Mouse (Mus musculus) thymus, adult 2 months (tissue): ENCODE data around the gene Psmd3. TPM values are rescaled to one million over a fixed set of nuclear protein-coding genes. Genes with fewer than 3 reads are reported as not detected.
A peak's percentile ranks its signal among the peaks of the same experiment; 100 is the strongest.
"Not testable (repeated sequence)": the region's sequence is repeated elsewhere in the genome, so short reads cannot be mapped to it uniquely, and the experiment has no call there.

Source experiments
- DNase-seq: peaks from one replicate; pipeline ENCODE4 v3.0.0; 2021
- H3K27ac ChIP-seq: fragments of 200-500 bp; 2 replicates; pipeline ENCODE4 v1.5.1; 2012; ENCODE audit warnings: low read length, control low read depth; ENCODE audit not compliant: control insufficient read depth, insufficient read depth
- H3K27me3 ChIP-seq: fragments of 200-500 bp; 2 replicates; pipeline ENCODE4 v1.6.1; 2012; ENCODE audit warnings: mild to moderate bottlenecking, low read length, moderate library complexity, mixed read lengths; ENCODE audit not compliant: control insufficient read depth, insufficient read depth
- H3K36me3 ChIP-seq: fragments of 200-500 bp; 2 replicates; pipeline ENCODE4 v1.6.1; 2012; ENCODE audit warnings: mild to moderate bottlenecking, low read length, moderate library complexity; ENCODE audit not compliant: control insufficient read depth, insufficient read depth
- H3K4me1 ChIP-seq: fragments of 200-500 bp; replicated peaks from 2 replicates; pipeline ENCODE4 v1.6.1; 2012; ENCODE audit warnings: low read length; ENCODE audit not compliant: control insufficient read depth, insufficient read depth
- H3K4me3 ChIP-seq: fragments of 200-500 bp; 2 replicates; pipeline ENCODE4 v1.5.1; 2012; ENCODE audit warnings: mild to moderate bottlenecking, low read length, control low read depth, moderate library complexity; ENCODE audit not compliant: control insufficient read depth, insufficient read depth
- CTCF ChIP-seq: fragments of 200-500 bp; IDR thresholded peaks from 2 replicates; pipeline ENCODE4 v1.5.1; 2012; ENCODE audit warnings: mild to moderate bottlenecking, control low read depth, low read length, moderate library complexity, borderline replicate concordance; ENCODE audit not compliant: control insufficient read depth, poor library complexity, insufficient read depth; ENCODE audit errors: extremely low read depth
- POLR2A ChIP-seq: fragments of 200-500 bp; IDR thresholded peaks from 2 replicates; pipeline ENCODE4 v1.6.1; 2012; ENCODE audit warnings: mild to moderate bottlenecking, low read length, control low read depth, moderate library complexity; ENCODE audit not compliant: control insufficient read depth, poor library complexity, insufficient read depth; ENCODE audit errors: extremely low read depth
- WGBS: fragments of 180-500 bp; shearing (Covaris S2); methylation state at CpG from one replicate; pipeline ENCODE4 v1.1.7; 2018; 5-methylcytosine and 5-hydroxymethylcytosine counted together
- polyA plus RNA-seq: library from polyadenylated mRNA; depleted of rRNA; stranded (reverse); fragments of >200 nt; gene quantifications from 2 replicates; pipeline ENCODE4 v1.2.3, GENCODE M21; 2012

Psmd3 gene
- polyA plus RNA-seq, 1 experiment, result 293 TPM

GRCm38 (mm10) chr11:98729119-98729588, 46.8 kb downstream of the Psmd3 start, which contains the start of gene Med24:
Med24 (minus strand) TSS chr11:98729435.
- WGBS, result under 1% methylated on average over 16 of the region's 16 CpGs
- peak; percentile 85 for DNase-seq
- H3K27ac ChIP-seq, result no peak within 1 kb of the TSS
- peak within 1 kb of the TSS; percentile 61 for H3K4me3 ChIP-seq
- H3K27me3 ChIP-seq, result no peaks in the 10 kb centered on the region
- peaks cover 5% of the 10 kb centered on the region for H3K4me1 ChIP-seq
- H3K36me3 ChIP-seq, result 0 out of 2 replicates have a peak, but pooled peaks cover 10% of the 10 kb centered on the region
- TF ChIP-seq POLR2A, result no peak
- TF ChIP-seq CTCF, result no peak

- DNase-seq, result no peak
- H3K27me3 ChIP-seq, result no peaks in the 10 kb centered on the region
- H3K4me1 ChIP-seq, result peaks cover 5% of the 10 kb centered on the region
- no peak overlapping the region for H3K27ac ChIP-seq
- H3K4me3 ChIP-seq, result no peak overlapping the region
- TF ChIP-seq POLR2A, result no peak
- no peak for TF ChIP-seq CTCF
- H3K36me3 ChIP-seq, result 0 out of 2 replicates have a peak, but pooled peaks cover 5% of the 10 kb centered on the region
- 87% methylated on average over 4 of the region's 4 CpGs for WGBS
Measured at GRCm38 (mm10) chr11:98730727-98731126, 48.4 kb downstream of the Psmd3 start.

- TF ChIP-seq POLR2A, result no peak
- no peak for TF ChIP-seq CTCF
- WGBS, result 94% methylated on average over 5 of the region's 5 CpGs
- H3K27me3 ChIP-seq, result no peaks in the 10 kb centered on the region
- H3K27ac ChIP-seq, result no peak overlapping the region
- no peak for DNase-seq
- peaks cover 5% of the 10 kb centered on the region for H3K4me1 ChIP-seq
- 0 out of 2 replicates have a peak, but pooled peaks cover 3% of the 10 kb centered on the region for H3K36me3 ChIP-seq
- H3K4me3 ChIP-seq, result no peak overlapping the region
Measured at GRCm38 (mm10) chr11:98731134-98731533, 48.8 kb downstream of the Psmd3 start.

- no peaks in the 10 kb centered on the region for H3K36me3 ChIP-seq
- WGBS, result 89% methylated on average over 3 of the region's 3 CpGs
- H3K4me3 ChIP-seq, result no peak overlapping the region
- H3K27ac ChIP-seq, result no peak overlapping the region
- no peaks in the 10 kb centered on the region for H3K4me1 ChIP-seq
- TF ChIP-seq POLR2A, result no peak
- TF ChIP-seq CTCF, result no peak
- H3K27me3 ChIP-seq, result no peaks in the 10 kb centered on the region
- DNase-seq, result no peak
Measured at GRCm38 (mm10) chr11:98734020-98734419, 51.7 kb downstream of the Psmd3 start.

- H3K4me3 ChIP-seq, result no peak overlapping the region
- no peak for DNase-seq
- no peaks in the 10 kb centered on the region for H3K36me3 ChIP-seq
- H3K27me3 ChIP-seq, result no peaks in the 10 kb centered on the region
- TF ChIP-seq CTCF, result no peak
- TF ChIP-seq POLR2A, result no peak
- H3K27ac ChIP-seq, result no peak overlapping the region
- 99% methylated on average over 4 of the region's 4 CpGs for WGBS
- H3K4me1 ChIP-seq, result peaks cover 2% of the 10 kb centered on the region; the same call in 1 of the 2 replicates
Measured at GRCm38 (mm10) chr11:98735111-98735510, 52.8 kb downstream of the Psmd3 start.

- Histone ChIP-seq H3K27ac (no peak overlapping the region), H3K36me3 (no peaks in the 10 kb centered on the region), H3K27me3 (no peaks in the 10 kb centered on the region), H3K4me3 (no peak overlapping the region), H3K4me1 (peaks cover 12% of the 10 kb centered on the region)
- no peak for DNase-seq
- no peak for TF ChIP-seq POLR2A
- no peak for TF ChIP-seq CTCF
- 95% methylated on average over 1 of the region's 1 CpGs for WGBS
Measured at GRCm38 (mm10) chr11:98736176-98736575, 53.8 kb downstream of the Psmd3 start.

GRCm38 (mm10) chr11:98737220-98737619, 54.9 kb downstream of the Psmd3 start:
- H3K27me3 ChIP-seq, H3K36me3 ChIP-seq, H3K4me3 ChIP-seq, DNase-seq, H3K27ac ChIP-seq: not testable (repeated sequence)
- WGBS, result 93% methylated on average over 2 of the region's 2 CpGs
- H3K4me1 ChIP-seq, result peaks cover 14% of the 10 kb centered on the region
